ENCODE assay signal across 22 mouse cellular contexts in genomic region chr1:193234130-193234645, GRCm38 (mm10). TPM values are rescaled to one million over a fixed set of nuclear protein-coding genes. Genes with fewer than 3 reads are reported as not detected.
DNase-seq lines count a peak whose midpoint lies in the region; ATAC-seq and TF ChIP-seq lines count a peak whose summit lies in the region.
"Had no signal": no experiment of that assay in that cellular context is flagged by ENCODE, and none has a peak within 500 bp of the region (broad histone marks: within the 10 kb centered on the region; RNA-seq: fewer than 3 reads in every experiment).

No protein-coding gene starts in this region.

- TF ChIP-seq POLR2A in bone marrow, adult 2 months (IDR thresholded peaks at IDR 0.05; ENCODE audit: borderline replicate concordance, control insufficient read depth, low read depth, low read length) = no peak

- H3K9me3 ChIP-seq in kidney, embryonic 15.5 days (replicated peaks) = no peaks in the 10 kb centered on the region
- H3K9me3 ChIP-seq: embryonic facial prominence, embryonic 15.5 days; heart, embryonic 15.5 days; hindbrain, embryonic 13.5 days; midbrain, embryonic 12.5 days had no signal

- H3K9ac ChIP-seq in kidney, embryonic 15.5 days = no peak overlapping the region
- H3K9ac ChIP-seq: embryonic facial prominence, embryonic 15.5 days; heart, embryonic 15.5 days; hindbrain, embryonic 13.5 days; liver, postnatal 0 days; midbrain, embryonic 12.5 days had no signal

- no peak for TF ChIP-seq CTCF in bone marrow, adult 2 months (IDR thresholded peaks at IDR 0.05; ENCODE audit: control insufficient read depth, insufficient read depth, low read length)

- H3K27ac ChIP-seq in kidney, embryonic 15.5 days = peak overlapping the region; percentile 54; the same call in 1 of the 2 replicates
- H3K27ac ChIP-seq in bone marrow, adult 2 months (ENCODE audit: control insufficient read depth, insufficient read depth, low read depth, low read length, poor library complexity) = peak overlapping the region; percentile 49; the same call in 1 of the 2 replicates
- H3K27ac ChIP-seq: embryonic facial prominence, embryonic 15.5 days; heart, embryonic 15.5 days; hindbrain, embryonic 13.5 days; midbrain, embryonic 12.5 days had no signal

- H3K27me3 ChIP-seq in kidney, embryonic 15.5 days = no peaks in the 10 kb centered on the region
- H3K27me3 ChIP-seq: embryonic facial prominence, embryonic 15.5 days; heart, embryonic 15.5 days; hindbrain, embryonic 13.5 days had no signal

- H3K4me2 ChIP-seq in kidney, embryonic 15.5 days = no peak overlapping the region
- H3K4me2 ChIP-seq: embryonic facial prominence, embryonic 15.5 days; heart, embryonic 15.5 days; hindbrain, embryonic 13.5 days; liver, embryonic 11.5 days; midbrain, embryonic 12.5 days had no signal

- WGBS in kidney, embryonic 15.5 days = 91% methylated on average over 2 of the region's 2 CpGs
- 83% methylated on average over 2 of the region's 2 CpGs for WGBS in bone marrow, adult 2 months

- DNase-seq in kidney, postnatal 10 days = no peak
- peak; percentile 15 for DNase-seq in A20 (ENCODE audit: low read depth, low spot score)
- no peak for DNase-seq in left cerebral cortex, adult 11 months (ENCODE audit: low spot score)
- DNase-seq in layer of hippocampus, adult 9-11 months = no peak
- DNase-seq: adrenal gland, postnatal 10 days; cerebellum, adult 9-10 months; heart, postnatal 36 days; liver, postnatal 0 days; lung, postnatal 10 days; retina, postnatal 1 day; right cerebral cortex, postnatal 25 days had no signal

- H3K36me3 ChIP-seq in kidney, embryonic 15.5 days = no peaks in the 10 kb centered on the region
- H3K36me3 ChIP-seq: embryonic facial prominence, embryonic 15.5 days; heart, embryonic 15.5 days; hindbrain, embryonic 13.5 days; midbrain, embryonic 12.5 days had no signal

- peaks cover 23% of the 10 kb centered on the region; the same call in 1 of the 2 replicates for H3K4me1 ChIP-seq in kidney, embryonic 15.5 days
- H3K4me1 ChIP-seq in bone marrow, adult 2 months (ENCODE audit: control insufficient read depth, insufficient read depth, low read length) = peaks cover 1% of the 10 kb centered on the region; the same call in 1 of the 2 replicates
- H3K4me1 ChIP-seq: embryonic facial prominence, embryonic 15.5 days; heart, embryonic 15.5 days; hindbrain, embryonic 13.5 days; midbrain, embryonic 12.5 days had no signal

- ATAC-seq in kidney, embryonic 15.5 days (replicated peaks; ENCODE audit: low FRiP score) = no peak
- ATAC-seq in monocyte, adult 5-6 weeks (replicated peaks; ENCODE audit: insufficient number of reproducible peaks, low FRiP score, low TSS enrichment, poor library complexity, severe bottlenecking) = peak; percentile 57; the same call in 1 of the 2 replicates
- ATAC-seq: activated CD4-positive, CD25-positive, alpha-beta regulatory T cell, adult 4 months; forebrain, embryonic 14.5 days; liver, postnatal 0 days had no signal

- no peak overlapping the region for H3K4me3 ChIP-seq in kidney, embryonic 15.5 days (replicated peaks)
- H3K4me3 ChIP-seq in bone marrow, adult 2 months (replicated peaks; ENCODE audit: control insufficient read depth, low read depth, low read length) = no peak overlapping the region
- H3K4me3 ChIP-seq: embryonic facial prominence, embryonic 15.5 days; heart, embryonic 15.5 days; hindbrain, embryonic 13.5 days; midbrain, embryonic 12.5 days had no signal

RNA-seq across cellular contexts. Expression of gene Lamb3, which starts 26.7 kb away (rescaled TPM):
- 1.2 and 1.6 TPM in 2 replicates for polyA plus RNA-seq in kidney, embryonic 15.5 days (2015; fragmentation: Nextera tagmentation; extraction: Ambion mirVana)
- polyA plus RNA-seq in bone marrow, adult 2 months (2011; ENCODE audit: insufficient read depth, insufficient read length, low replicate concordance, missing spikeins) = 0.82 and 1.0 TPM in 2 replicates
- total RNA-seq in monocyte, adult 5-6 weeks (2017) = 2.9 to 28.1 TPM (median 5.6 TPM) in 3 replicates

RNA-seq across cellular contexts. Expression of gene Hsd11b1, which starts 29.7 kb away (rescaled TPM):
- 1.5 TPM in 2 replicates for polyA plus RNA-seq in kidney, embryonic 15.5 days (2015; fragmentation: Nextera tagmentation; extraction: Ambion mirVana)
- polyA plus RNA-seq in bone marrow, adult 2 months (2011; ENCODE audit: insufficient read depth, insufficient read length, low replicate concordance, missing spikeins) = 8.3 and 20.6 TPM in 2 replicates
- 101 to 156 TPM (median 112 TPM) in 3 replicates for total RNA-seq in monocyte, adult 5-6 weeks (2017)
- polyA plus RNA-seq: hindbrain, embryonic 13.5 days; midbrain, embryonic 12.5 days; neural tube, embryonic 11.5 days had no signal

RNA-seq across cellular contexts. Expression of gene Traf3ip3, which starts 32.7 kb away (rescaled TPM):
- 3.5 and 4.3 TPM in 2 replicates for polyA plus RNA-seq in kidney, embryonic 15.5 days (2015; fragmentation: Nextera tagmentation; extraction: Ambion mirVana)
- polyA plus RNA-seq in bone marrow, adult 2 months (2011; ENCODE audit: insufficient read depth, insufficient read length, low replicate concordance, missing spikeins) = 43.9 and 119 TPM in 2 replicates
- total RNA-seq in monocyte, adult 5-6 weeks (2017) = 198 to 292 TPM (median 228 TPM) in 3 replicates

RNA-seq across cellular contexts. Expression of gene G0s2, which starts 38.8 kb away (rescaled TPM):
- 28.6 and 37.1 TPM in 2 replicates for polyA plus RNA-seq in kidney, embryonic 15.5 days (2015; fragmentation: Nextera tagmentation; extraction: Ambion mirVana)
- polyA plus RNA-seq in bone marrow, adult 2 months (2011; ENCODE audit: insufficient read depth, insufficient read length, low replicate concordance, missing spikeins) = 9.5 and 23.6 TPM in 2 replicates
- 41.0 to 151 TPM (median 72.9 TPM) in 3 replicates for total RNA-seq in monocyte, adult 5-6 weeks (2017)
